Mouse (Mus musculus): Measurements from ENCODE around the gene Ppih.

- no peak for TF ChIP-seq CTCF (IDR thresholded peaks at IDR 0.05; ENCODE audit: low read depth)
- no peak for TF ChIP-seq EP300 (IDR thresholded peaks at IDR 0.05; ENCODE audit: low read depth)
These were observed 677 bp upstream of the Ppih start for GRCm38 (mm10) chr4:119320896-119321550.
